Mouse (Mus musculus) thymus, adult 18-20 months (tissue): ENCODE measurements at regions not wholly inside any gene's neighbourhood (a gene's known extent, or its start where the extent isn't known, plus 50 kb on each side); places are given as distances from the start of the nearest gene placed in this dataset.

Source experiments
- DNase-seq, 2 experiments: peaks; one replicate each; pipeline ENCODE4 v3.0.0; 2022; ENCODE audit warnings: mixed read lengths in 2 of 2

DNA sequence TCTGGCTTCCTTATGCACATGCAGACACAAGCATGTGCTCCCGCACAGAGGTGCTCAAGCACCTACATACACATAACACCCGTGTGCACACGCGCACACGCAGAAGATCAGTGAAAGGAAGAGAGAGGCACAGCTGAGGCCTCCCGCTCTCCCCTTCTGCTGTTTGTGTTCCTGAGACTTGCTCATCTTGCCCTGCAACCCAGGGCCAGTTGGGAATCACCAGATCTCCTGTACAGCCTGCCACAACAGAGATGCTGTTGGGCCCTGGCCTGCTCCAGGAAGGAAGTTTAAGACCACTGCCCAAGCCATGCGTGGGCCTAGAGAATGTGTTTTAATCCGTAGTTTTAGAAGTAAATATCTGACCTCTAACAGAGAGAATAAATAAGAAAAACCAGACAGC is 160.0 kb upstream of the Ctnnb1 start:
- no peak for DNase-seq

- no peak for DNase-seq
Observed at GRCm38 (mm10) chr9:120769679-120770078, 159.3 kb upstream of the Ctnnb1 start.

DNA sequence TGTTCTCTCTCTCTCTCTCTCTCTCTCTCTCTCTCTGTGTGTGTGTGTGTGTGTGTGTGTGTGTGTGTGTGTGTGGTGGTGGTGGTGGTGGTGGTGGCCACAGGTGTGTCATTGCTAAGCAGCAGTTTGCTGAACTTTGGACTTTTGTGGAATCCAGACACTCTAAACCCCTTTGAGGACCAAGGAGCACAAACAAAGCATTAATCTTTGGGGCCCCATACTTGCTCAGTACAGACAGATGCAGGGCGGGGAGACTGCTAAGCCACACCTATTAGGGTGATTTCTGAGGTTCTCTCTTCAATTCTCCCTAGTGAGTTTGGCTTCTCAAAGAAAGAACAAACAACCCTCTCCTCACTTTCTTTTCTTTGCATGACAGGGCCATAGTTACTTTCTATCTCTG is 158.1 kb upstream of the Ctnnb1 start:
- no peak for DNase-seq

DNA sequence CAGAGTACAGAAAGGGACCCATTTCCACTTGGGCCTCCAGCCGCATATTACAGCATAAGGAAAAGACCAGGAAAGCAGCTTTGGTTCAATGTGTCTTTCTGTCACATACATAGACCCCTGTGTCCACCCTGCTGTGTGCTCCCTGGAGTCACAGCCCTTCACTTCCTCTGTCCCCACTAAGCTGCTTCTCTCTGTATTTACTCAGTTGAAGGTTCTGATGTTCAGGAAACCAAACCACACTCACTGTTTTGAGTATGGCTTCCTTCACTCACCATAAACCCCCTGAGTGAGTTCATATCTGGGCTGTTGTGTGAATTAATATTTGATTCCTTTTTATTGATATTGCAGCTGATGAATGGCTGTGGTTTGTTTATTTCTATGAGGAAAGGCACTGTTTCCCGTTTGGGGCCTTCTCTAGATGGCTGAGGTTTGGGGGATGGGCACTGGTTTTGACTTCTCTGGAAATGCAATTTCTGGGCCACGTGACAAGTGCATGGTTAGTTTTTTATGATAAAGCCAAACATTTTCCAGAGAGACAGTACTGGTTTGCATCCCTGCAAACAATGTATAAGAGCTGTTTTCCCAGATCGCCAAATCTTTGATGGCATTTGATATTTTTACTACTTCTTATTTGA is 157.0 kb upstream of the Ctnnb1 start:
- no peak for DNase-seq

- DNase-seq: no peak
Observed at GRCm38 (mm10) chr9:120774251-120774650, 154.8 kb upstream of the Ctnnb1 start.

DNA sequence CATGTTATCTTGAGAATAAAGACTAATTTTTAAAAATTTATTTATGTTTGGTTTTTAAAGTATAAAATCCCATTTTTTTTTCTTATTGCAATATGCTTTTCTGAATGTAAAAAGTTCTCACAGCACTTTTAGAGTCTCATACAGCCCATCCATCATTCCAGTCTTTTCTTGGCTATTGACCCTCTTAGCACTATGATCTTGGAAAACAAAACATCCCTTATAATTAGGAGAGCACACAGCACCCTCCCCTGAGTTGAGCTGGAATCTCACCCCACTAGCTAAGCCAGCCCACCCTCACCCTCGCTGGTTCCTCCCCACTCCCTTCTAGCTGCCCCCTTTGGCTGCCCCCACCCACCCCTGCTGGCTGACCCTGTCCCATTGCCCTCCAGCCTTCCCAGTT is 154.2 kb upstream of the Ctnnb1 start:
- DNase-seq: no peak

- DNase-seq: no peak
Observed at GRCm38 (mm10) chr9:120775721-120776120, 153.3 kb upstream of the Ctnnb1 start.

DNA sequence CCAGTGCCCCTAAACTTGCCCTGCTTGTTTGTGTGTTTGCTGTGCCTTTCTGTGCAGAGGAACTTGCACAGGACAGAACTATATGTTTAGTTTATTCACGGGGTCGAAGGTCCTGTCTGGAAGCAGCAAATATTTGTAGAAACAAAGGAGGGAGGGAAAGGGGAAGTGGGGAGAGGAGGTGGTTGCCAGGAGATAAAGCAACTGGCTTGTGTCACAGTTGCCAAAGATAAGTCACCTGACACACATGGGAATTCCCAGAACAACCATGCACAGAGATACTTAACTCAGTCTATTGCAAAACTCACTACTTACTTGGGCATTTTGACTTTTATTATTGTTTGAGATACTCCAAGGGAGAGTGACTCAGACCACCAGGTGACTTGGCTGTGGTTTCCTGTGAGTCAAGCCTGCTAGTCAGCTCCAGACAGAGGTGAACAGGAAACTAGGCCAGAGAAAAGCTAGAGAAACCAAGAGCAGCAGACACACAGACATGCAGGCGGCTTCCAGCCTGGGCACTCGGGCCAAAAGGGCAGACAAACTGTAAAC is 152.5 kb upstream of the Ctnnb1 start:
- DNase-seq: peak in 1 of 2 experiments; percentile 42

DNA sequence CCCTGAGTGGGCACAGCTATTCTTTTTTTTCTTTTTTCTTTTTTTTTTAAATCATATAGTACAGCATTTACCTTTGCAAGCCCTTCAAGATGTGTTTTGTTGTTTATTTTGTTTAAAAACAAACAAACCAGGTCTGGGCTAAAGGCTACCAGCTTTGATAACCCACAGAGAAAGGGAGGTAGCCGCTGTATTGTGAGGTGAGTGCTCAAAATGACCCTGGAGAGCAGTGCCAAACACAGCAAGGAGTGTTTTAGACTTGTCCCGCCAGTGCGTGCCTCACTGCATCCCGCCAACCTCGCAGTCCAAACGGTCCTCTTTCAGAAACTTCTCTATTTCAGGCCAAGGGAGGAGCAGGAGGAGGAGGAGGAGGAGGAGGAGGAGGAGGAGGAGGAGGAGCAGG is 152.0 kb upstream of the Ctnnb1 start:
- DNase-seq: no peak

DNA sequence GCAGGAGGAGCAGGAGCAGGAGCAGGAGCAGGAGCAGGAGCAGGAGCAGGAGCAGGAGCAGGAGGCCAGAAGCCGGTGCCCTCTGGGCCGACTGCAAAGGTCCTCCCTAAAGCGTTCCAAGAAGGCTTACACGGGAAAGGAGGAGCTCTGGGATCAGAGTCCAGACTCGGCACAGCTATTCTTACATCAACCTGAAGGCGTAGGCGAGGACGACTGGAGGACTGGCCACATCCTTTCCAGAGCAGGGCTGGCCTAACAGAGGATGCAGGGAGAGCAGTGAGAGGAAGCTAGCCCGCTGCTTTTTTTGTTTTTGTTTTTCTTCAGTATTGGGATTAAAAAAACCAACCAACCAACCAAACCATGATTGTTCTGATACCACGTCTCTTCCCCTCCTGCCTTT is 151.5 kb upstream of the Ctnnb1 start:
- DNase-seq: no peak

DNA sequence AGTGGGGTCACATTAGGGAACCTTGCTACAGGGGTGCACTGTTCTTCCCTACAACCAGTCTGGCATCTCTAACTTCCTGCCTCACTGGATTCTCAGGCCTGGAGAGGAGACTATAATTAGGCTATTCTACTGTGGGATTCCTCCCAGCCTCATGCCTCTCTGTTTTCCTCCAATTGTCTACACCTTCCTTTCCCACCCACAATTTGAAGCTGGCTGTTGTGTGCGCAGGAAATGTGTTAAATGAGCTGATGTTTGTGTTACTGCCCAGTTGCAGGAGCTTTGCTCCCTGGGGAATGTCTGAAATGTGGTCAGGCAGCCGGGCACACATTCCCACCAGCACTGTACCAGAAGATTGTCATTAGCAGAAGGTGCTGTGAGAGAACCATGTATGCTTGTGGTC is 150.6 kb upstream of the Ctnnb1 start:
- no peak for DNase-seq

DNA sequence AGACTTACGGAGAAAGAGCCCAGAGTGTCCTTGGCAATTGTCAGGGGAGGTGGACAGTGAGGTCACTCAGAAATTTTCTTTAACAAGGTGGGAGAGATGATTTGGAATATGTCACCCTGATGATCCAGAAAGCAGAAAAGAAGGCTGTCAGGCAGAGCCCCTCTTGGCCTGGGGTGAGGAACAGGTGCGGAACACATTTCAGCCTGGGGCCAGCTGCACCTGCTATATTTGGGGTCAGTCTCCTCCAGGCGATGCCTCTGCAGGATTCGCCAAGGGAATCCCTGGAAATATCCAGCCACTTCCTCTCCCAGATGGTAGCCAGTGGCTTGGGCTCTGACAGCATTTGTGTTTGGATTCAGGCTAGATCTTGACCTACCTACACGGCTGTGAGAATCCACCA is 134.8 kb upstream of the Ctnnb1 start:
- no peak for DNase-seq

GRCm38 (mm10) chr9:120796111-120796880 is 132.7 kb upstream of the Ctnnb1 start:
- peak in 1 of 2 experiments; percentile 13 for DNase-seq

DNA sequence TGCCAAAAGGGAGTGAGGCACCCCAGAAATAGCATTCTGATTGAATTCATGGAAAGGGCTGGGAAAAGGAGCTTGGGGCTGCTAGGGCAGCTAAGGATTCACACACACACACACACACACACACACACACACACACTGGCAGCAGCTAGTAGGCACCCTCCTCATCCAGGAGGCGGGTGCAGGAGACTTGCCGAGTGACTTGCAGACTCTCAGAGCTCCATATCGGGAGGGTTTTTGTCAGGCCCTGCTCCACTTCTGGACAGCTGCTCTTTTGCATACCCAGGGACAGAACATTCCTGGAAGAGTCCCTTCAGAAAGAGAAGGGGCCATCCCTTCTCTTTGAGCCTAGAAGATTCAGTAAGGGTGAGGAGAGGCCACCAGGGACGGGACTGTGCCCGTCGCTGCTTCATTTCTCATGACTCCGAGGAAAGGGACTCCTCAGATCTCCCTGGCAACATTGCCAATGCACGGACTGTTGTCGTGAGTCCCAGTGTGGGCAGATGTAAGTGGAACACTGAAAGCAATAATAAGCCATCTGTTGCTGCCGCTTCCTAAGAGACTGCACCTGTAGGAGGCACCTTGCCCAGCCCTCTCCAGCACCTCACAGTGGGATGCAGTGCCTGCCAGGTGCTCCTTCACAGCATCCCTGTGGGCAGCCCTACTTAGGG is 130.9 kb upstream of the Ctnnb1 start:
- DNase-seq: no peak

DNA sequence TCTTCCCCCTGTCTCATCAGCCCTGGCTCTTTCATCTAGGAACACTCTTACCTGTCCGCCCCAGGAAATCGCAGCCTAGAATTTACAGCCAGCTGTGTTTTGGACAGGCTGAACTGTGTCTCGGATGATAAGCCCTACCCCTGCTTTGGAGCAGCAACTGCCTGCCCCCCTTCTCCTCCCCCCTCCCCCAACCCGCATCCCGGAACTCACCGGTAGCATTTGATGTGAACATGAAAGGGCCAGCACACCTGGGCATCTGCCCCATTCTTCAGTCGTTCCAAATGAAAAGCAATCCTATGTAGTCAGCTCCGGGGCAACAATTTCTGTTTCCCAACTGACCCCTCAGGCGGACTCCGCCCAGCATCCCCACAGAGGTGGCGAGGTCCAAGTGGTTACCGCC is 130.1 kb upstream of the Ctnnb1 start:
- peak in 1 of 2 experiments; percentile 12 for DNase-seq

DNA sequence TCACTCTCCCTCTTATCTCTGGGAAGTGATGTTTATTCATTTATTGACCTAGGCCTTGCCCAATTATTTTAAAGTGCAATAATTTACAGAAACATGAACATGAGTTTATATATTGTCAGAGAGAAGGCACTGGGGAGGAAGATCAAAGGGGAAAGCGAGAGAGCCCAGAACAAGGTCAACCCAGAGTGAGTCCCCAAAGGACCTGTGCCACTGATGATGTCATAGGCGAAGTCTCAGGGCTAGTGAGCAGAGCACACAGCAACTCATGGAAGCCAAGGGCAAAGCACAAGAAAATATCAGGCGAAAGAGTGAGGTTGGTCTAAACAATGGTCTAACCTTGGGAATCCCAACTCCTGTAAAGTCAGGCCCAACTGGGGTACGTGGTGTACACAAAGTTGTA is 126.4 kb upstream of the Ctnnb1 start:
- no peak for DNase-seq

- DNase-seq: no peak
Observed at GRCm38 (mm10) chr9:120804760-120805294, 124.2 kb upstream of the Ctnnb1 start.

GRCm38 (mm10) chr9:120808741-120809425 is 120.1 kb upstream of the Ctnnb1 start:
- DNase-seq: no peak

DNA sequence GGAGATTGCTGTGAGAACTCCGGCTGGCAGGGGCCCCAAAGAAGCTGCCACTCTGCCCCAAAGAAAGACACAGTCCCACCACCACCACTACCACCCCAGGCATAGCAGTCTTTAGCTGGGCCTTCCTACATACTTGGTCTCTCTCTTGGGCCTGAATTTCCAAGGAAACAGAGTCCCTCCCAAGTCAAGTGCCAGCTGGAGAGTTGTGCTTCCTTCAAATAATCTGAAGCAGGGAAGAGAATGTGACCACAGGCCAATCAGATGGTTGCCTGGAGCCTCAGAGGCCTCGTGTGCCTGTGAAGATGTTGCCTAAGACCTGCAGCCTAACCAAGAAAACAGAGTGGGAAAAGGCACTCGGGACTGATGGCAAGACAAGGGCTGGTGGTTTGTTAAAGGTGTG is 117.5 kb upstream of the Ctnnb1 start:
- DNase-seq: no peak

GRCm38 (mm10) chr9:120812667-120813210 is 116.3 kb upstream of the Ctnnb1 start:
- no peak for DNase-seq

DNA sequence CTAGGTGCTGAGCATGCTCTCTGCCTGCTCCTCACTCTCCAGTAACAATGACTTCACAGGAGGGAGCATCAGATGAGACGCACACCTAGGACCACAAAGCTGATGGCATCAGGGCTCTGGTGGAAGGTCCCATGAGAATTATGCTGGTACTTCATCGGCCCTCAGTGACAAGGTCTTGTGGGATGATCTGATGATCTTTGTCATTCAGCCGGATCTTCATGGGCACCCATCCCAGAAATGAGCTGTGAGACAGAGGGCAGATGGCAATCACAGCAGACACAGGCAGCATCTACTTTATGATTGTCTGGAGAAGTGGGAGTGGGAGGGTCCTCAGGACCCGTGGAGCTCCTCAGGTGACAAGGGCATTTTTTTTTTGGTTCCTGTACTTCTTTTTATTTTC is 114.7 kb upstream of the Ctnnb1 start:
- DNase-seq: no peak

- no peak for DNase-seq
Observed at GRCm38 (mm10) chr9:120818726-120819317, 110.2 kb upstream of the Ctnnb1 start.
